ENCODE assay signal across 13 mouse cellular contexts in genomic region chr7:126602650-126603049, GRCm38 (mm10). TPM values are rescaled to one million over a fixed set of nuclear protein-coding genes. Genes with fewer than 3 reads are reported as not detected.
"Had no signal": no experiment of that assay in that cellular context is flagged by ENCODE, and none has a peak within 500 bp of the region (broad histone marks: within the 10 kb centered on the region; RNA-seq: fewer than 3 reads in every experiment).

No protein-coding gene starts in this region.

- DNase-seq: liver, embryonic 13.5 days; liver, postnatal 0 days; lung, adult 2 months; lung, postnatal 14 days; lung, postnatal 36 days; midbrain, embryonic 14.5 days; right cerebral cortex, postnatal 14 days; thymus, adult 2 months; thymus, postnatal 25 days; thymus, postnatal 4 days had no signal

- ATAC-seq: liver, postnatal 0 days; lung, postnatal 0 days; midbrain, embryonic 16.5 days had no signal

RNA-seq across cellular contexts. Expression of gene Il27, which starts 7.9 kb away (rescaled TPM):
- total RNA-seq: megakaryocyte-erythroid progenitor cell, adult 5-6 weeks had no signal
